Mouse (Mus musculus) liver, embryonic 12.5 days (tissue): Measurements from ENCODE around the gene Bex6. TPM values are rescaled to one million over a fixed set of nuclear protein-coding genes. Genes with fewer than 3 reads are reported as not detected.
"Not testable (repeated sequence)": the region's sequence is repeated elsewhere in the genome, so short reads cannot be mapped to it uniquely, and the experiment has no call there.

Experiments
- ATAC-seq: fragments of 200-750 bp; cut with Nextera tagmentation; 2 replicates; pipeline ENCODE4 v1.8.0; 2017; ENCODE audit warnings: moderate number of reproducible peaks, mild to moderate bottlenecking, moderate library complexity
- H3K27ac ChIP-seq: fragments of 300-500 bp; sonication (generic); 2 replicates; pipeline ENCODE4 v1.5.1; 2016; ENCODE audit warnings: mild to moderate bottlenecking
- H3K27me3 ChIP-seq: fragments of 300-500 bp; sonication (generic); replicated peaks from 2 replicates; pipeline ENCODE4 v1.6.1; 2016; ENCODE audit warnings: mild to moderate bottlenecking, moderate library complexity
- H3K36me3 ChIP-seq: fragments of 300-500 bp; sonication (generic); 2 replicates; pipeline ENCODE4 v1.6.1; 2016; ENCODE audit warnings: mild to moderate bottlenecking, moderate library complexity
- H3K4me1 ChIP-seq: fragments of 300-500 bp; sonication (generic); 2 replicates; pipeline ENCODE4 v1.6.1; 2016
- H3K4me2 ChIP-seq: fragments of 300-500 bp; sonication (generic); 2 replicates; pipeline ENCODE4 v1.6.1; 2016; ENCODE audit warnings: mild to moderate bottlenecking, moderate library complexity
- H3K4me3 ChIP-seq: fragments of 300-500 bp; sonication (generic); 2 replicates; pipeline ENCODE4 v1.5.1; 2016; ENCODE audit warnings: mild to moderate bottlenecking, moderate library complexity
- H3K9ac ChIP-seq: fragments of 300-500 bp; sonication (generic); 2 replicates; pipeline ENCODE4 v1.6.1; 2016; ENCODE audit warnings: mild to moderate bottlenecking, moderate library complexity
- H3K9me3 ChIP-seq: fragments of 300-500 bp; sonication (generic); replicated peaks from 2 replicates; pipeline ENCODE4 v1.6.1; 2016; ENCODE audit warnings: mild to moderate bottlenecking, moderate library complexity
- WGBS: fragments of 180-500 bp; shearing (Covaris S2); methylation state at CpG from one replicate; pipeline ENCODE4 v1.1.7; 2016; ENCODE audit not compliant: insufficient replicate concordance; 5-methylcytosine and 5-hydroxymethylcytosine counted together
- polyA plus RNA-seq: library from polyadenylated mRNA; unstranded; fragments of >200 nt; fragmentation: Nextera tagmentation; extraction: Ambion mirVana; gene quantifications from 2 replicates; pipeline ENCODE4 v1.2.1, GENCODE M21; 2016

The Bex6 gene
- polyA plus RNA-seq, 1 experiment from 2014 or later = 1.5 TPM

- no peak overlapping the region for H3K4me2 ChIP-seq
- ATAC-seq = no peak
- H3K9me3 ChIP-seq = no peaks in the 10 kb centered on the region
- no peak overlapping the region for H3K9ac ChIP-seq
- H3K27ac ChIP-seq = no peak overlapping the region
- no peaks in the 10 kb centered on the region for H3K27me3 ChIP-seq
- H3K4me1 ChIP-seq = no peaks in the 10 kb centered on the region
- H3K4me3 ChIP-seq = no peak overlapping the region
- H3K36me3 ChIP-seq = no peaks in the 10 kb centered on the region
Measured at GRCm38 (mm10) chr16:32222399-32222798, 42.8 kb downstream of the Bex6 start.

- WGBS = 81% methylated on average over 3 of the region's 3 CpGs
- H3K4me1 ChIP-seq, H3K27ac ChIP-seq, H3K4me2 ChIP-seq, H3K4me3 ChIP-seq, H3K9me3 ChIP-seq, H3K27me3 ChIP-seq, ATAC-seq, H3K9ac ChIP-seq: not testable (repeated sequence)
- peaks cover 59% of the 10 kb centered on the region for H3K36me3 ChIP-seq
Measured at GRCm38 (mm10) chr16:32232050-32232449, 52.4 kb downstream of the Bex6 start.

Other genes starting within 250 kb of the Bex6 start
- gene Pigz, start 246.0 kb upstream of the Bex6 start, polyA plus RNA-seq = 0.59 and 0.68 TPM in 2 replicates
- gene 0610012G03Rik, start 231.3 kb upstream of the Bex6 start, polyA plus RNA-seq = 54.2 and 57.3 TPM in 2 replicates
- 57.0 and 57.2 TPM in 2 replicates for gene Ncbp2, start 231.3 kb upstream of the Bex6 start, polyA plus RNA-seq
- gene Senp5, start 176.5 kb upstream of the Bex6 start, polyA plus RNA-seq = 12.2 and 12.7 TPM in 2 replicates
- 17.7 and 18.3 TPM in 2 replicates for gene Pak2, start 100.5 kb upstream of the Bex6 start, polyA plus RNA-seq
- gene Pigx, start 80.1 kb upstream of the Bex6 start, polyA plus RNA-seq = 33.8 and 37.2 TPM in 2 replicates
- 7.6 TPM in 2 replicates for gene Cep19, start 80.0 kb upstream of the Bex6 start, polyA plus RNA-seq
- gene Nrros, start 14.2 kb upstream of the Bex6 start, polyA plus RNA-seq = 26.5 and 29.9 TPM in 2 replicates
- 13.0 and 13.8 TPM in 2 replicates for gene Fbxo45, start 67.3 kb downstream of the Bex6 start, polyA plus RNA-seq
- 13.0 and 15.3 TPM in 2 replicates for gene Wdr53, start 67.4 kb downstream of the Bex6 start, polyA plus RNA-seq
- gene Smco1, start 91.6 kb downstream of the Bex6 start, polyA plus RNA-seq = not detected in 2 replicates
- gene Rnf168, start 97.6 kb downstream of the Bex6 start, polyA plus RNA-seq = 24.7 and 25.1 TPM in 2 replicates
- 10.9 and 11.0 TPM in 2 replicates for gene Ubxn7, start 152.4 kb downstream of the Bex6 start, polyA plus RNA-seq
- gene Tm4sf19, start 220.7 kb downstream of the Bex6 start, polyA plus RNA-seq = not detected in 2 replicates
- gene Tctex1d2, start 239.9 kb downstream of the Bex6 start, polyA plus RNA-seq = 8.1 and 8.6 TPM in 2 replicates